Mouse (Mus musculus) mesoderm, embryonic 11.5 days (tissue): ENCODE data around the gene Pin1rt1.

Experiments used
- DNase-seq: peaks from one replicate; pipeline ENCODE4 v3.0.0-alpha.2; 2012; ENCODE audit warnings: low read depth, low spot score

Pin1rt1 gene

GRCm38 (mm10) chr2:104712486-104712809 is 3.7 kb downstream of the Pin1rt1 start:
- no peak for DNase-seq

DNA sequence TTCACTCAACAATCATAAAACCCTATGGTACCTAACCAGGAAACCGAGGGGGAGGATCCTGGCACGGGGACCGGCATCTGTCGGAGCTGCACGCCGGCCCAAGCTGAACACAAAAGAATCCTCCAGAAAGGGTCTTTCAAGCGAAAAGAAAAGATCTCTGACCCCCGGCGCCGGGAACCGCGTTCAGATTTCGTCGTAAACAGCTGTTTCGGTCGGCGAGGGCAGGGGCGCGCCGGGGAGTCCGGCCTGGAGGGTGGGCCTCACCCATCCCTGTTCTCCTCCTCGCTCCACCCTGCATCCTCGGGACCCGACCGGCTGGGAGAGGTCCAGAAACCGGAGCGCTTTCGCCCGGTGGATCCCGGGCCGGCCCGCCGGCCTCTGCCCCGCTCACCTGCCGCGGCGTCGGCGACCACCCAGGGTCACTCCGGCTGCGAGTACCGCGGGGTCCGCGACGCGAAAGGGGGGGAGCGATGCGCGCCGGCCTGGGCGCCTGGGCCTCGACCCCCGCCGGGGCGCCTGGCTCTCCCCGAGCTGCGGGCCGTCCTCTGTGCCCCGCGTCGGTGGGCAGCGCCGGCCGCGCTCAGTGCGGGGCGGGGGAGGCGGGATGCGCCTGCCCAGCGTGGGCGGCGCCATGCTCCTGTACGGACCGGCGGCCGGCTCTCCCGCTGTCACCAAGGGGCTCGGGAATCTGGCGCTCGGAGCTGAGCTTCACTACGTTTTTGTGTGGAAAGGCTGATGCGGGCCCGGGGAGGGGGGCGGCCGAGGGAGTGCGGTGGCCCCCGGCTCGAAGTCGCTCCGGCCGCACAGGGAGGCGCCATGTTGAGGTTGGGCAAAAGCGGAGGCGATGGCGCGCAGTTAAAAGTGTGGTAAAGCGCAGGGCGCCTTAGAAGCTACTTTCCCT is 4.3 kb downstream of the Pin1rt1 start, which contains the start of gene Tcp11l1:
TSS of gene Tcp11l1 (minus strand) at position 585 of the 901 bp plus-strand sequence.
- DNase-seq = peak; percentile 56

- DNase-seq = no peak
These were observed 5.4 kb downstream of the Pin1rt1 start for GRCm38 (mm10) chr2:104710670-104711370.

DNA sequence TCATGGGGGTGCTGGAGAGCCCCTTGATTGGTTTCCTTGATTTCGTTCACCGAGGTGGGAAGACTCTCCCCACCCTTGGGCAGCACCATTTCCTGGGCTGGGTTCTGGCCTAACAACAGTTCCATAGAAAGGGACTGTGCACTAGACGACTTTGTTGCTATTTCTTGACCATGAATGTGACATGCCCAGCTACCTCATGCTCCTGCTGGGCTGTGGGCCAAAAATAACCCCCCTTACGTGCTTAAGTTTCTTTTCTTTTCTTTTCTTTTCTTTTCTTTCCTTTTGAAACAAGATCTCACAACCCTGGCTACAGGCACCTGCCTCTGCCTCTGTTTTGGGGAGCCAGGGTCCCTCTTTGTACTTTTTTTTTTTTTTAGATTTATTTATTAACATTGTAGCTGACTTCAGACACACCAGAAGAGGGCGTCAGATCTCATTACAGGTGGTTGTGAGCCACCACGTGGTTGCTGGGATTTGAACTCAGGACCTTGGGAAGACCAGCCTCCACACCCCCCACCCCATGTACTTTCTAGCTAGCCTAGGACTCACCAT is 6.3 kb downstream of the Pin1rt1 start:
- DNase-seq = no peak

GRCm38 (mm10) chr2:104704355-104704754 is 11.8 kb downstream of the Pin1rt1 start:
- DNase-seq = no peak

DNA sequence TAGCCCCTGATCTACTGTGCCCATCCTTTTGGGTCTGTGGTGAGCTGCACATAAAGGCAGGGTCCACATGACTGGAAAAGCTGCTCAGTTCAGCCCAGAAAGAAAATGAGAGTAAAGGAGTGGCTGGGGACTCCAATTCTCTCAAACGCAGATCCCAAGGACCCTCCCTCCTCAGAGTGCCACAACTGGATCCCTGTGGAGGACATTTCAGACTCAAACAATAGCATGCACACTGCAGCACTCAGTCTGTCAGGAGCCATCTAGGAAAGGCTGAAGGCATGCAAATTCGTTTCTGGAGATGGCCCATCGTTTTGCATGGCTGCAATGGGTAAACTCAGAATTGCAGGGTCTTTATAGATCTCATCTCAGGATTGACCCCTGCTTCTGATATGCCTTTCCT is 13.0 kb downstream of the Pin1rt1 start:
- no peak for DNase-seq

DNA sequence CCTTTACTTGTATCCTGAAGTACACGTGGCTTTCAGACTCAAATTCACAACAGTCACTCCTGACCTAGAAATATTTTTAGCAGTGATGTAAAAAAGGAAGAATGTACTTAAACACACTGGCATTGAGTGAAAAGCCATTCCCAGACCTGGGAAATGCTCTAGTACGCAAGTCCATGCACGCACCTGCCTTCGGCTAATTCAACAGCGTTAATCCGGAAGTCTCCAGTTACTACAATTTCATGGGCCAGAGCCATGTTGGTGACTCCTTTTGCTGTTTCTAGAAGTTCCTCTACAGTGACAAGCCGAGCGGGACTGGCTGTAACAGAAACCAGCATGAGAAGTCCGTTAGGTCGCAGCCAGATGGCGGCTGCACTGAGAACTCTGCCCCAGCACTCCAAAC is 16.5 kb downstream of the Pin1rt1 start:
- no peak for DNase-seq

GRCm38 (mm10) chr2:104692551-104692950 is 23.6 kb downstream of the Pin1rt1 start:
- DNase-seq = no peak

GRCm38 (mm10) chr2:104690720-104691119 is 25.5 kb downstream of the Pin1rt1 start:
- no peak for DNase-seq

GRCm38 (mm10) chr2:104688724-104689123 is 27.5 kb downstream of the Pin1rt1 start:
- no peak for DNase-seq

DNA sequence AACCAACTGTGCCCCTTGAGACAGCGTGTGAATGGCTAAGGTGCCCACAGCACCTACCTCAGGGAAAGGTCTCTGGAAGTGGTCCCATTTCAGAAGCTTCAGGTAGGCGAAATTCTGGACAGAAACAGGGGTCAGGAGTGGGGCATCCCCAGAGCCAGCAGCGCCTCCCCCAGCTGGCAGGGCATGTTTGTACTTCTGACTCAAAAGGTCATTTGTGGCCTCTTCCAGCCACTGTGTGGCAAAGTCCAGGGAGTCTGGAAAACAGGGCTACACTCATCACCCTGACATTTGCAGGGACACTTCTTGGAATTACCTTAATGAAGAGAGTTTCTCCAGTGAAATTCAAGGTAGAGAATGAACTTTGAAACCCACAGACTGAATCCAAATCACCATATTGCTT is 27.9 kb downstream of the Pin1rt1 start:
- DNase-seq = no peak

DNA sequence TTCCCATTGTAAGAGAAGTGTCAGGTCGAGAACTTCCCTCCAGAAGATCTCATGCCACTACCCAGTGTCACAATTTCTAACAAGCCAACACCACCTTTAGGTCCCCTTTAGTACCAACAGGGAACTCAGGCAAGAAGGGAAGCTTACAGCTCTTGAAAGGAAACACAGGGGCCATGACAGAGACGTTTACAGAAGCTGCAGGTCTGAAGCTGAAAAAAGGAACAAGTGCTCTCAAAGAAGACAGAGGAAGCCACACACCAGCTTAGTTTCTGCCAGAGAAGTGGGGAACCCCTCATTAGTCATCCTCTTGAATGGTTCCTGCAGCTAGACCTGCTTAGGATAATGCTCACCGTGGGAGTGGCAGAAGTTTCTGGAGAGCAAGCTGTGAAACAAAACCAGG is 28.9 kb downstream of the Pin1rt1 start:
- DNase-seq = no peak

- DNase-seq = peak; percentile 91
These were observed 30.8 kb downstream of the Pin1rt1 start for GRCm38 (mm10) chr2:104685418-104685817.

- DNase-seq = no peak
These were observed 31.4 kb downstream of the Pin1rt1 start for GRCm38 (mm10) chr2:104684771-104685170.

DNA sequence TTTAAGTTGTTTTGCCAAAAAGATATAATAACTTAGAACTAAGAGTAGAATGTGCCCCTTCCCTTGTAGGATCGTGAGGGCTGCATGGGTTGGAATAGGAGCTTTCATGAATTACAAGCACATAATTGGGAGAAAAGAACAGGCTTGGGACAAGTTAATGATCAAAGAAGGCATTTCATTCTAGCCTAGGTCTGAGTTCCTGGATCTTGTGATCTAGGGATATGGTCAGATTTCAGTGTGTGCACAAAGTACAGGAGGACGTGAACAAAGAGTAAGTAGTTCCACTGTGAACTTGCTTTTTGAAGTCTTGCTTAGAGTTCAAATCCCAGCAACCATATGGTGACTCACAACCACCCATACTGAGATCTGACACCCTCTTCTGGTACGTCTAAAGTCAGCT is 38.9 kb downstream of the Pin1rt1 start:
- no peak for DNase-seq

- no peak for DNase-seq
These were observed 44.5 kb downstream of the Pin1rt1 start for GRCm38 (mm10) chr2:104671724-104672123.

- no peak for DNase-seq
These were observed 46.9 kb downstream of the Pin1rt1 start for GRCm38 (mm10) chr2:104669122-104669804.
